Mouse (Mus musculus): ENCODE data around the gene Gm17334. TPM values are rescaled to one million over a fixed set of nuclear protein-coding genes. Genes with fewer than 3 reads are reported as not detected.

The Gm17334 gene
- polyA plus RNA-seq, 1 experiment from 2014 or later = not detected

DNA sequence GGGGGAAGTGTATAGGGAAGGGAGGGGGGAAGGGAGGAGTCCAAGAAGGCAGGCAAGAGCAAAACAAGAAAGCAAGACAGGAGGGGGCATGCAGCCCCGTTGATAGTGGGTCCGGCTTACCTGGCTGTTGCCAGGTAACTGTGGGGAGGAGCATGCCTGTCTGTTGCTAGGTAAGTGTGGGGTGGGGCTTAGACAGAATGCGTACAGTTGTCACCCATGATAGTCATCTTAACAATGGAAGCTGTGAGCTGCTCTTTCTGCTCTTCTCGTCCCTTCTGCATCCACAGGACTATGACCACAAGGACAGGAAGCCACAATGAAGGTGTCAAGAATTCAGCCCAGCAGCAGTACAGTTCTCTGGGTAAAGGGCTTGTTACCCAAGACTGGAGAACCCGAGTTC, 37.2 kb upstream of the Gm17334 start:
- WGBS = 62% methylated on average over 5 of the region's 5 CpGs
- Histone ChIP-seq H3K27me3 (no peaks in the 10 kb centered on the region), H3K9me3 (replicated peaks) (no peaks in the 10 kb centered on the region), H3K36me3 (no peaks in the 10 kb centered on the region), H3K4me3 (no peak overlapping the region), H3K4me2 (no peak overlapping the region), H3K9ac (no peak overlapping the region), H3K4me1 (replicated peaks) (no peaks in the 10 kb centered on the region), H3K27ac (no peak overlapping the region)
- ATAC-seq (replicated peaks; ENCODE audit: insufficient number of reproducible peaks, insufficient read depth, low FRiP score, low read depth) = no peak

DNA sequence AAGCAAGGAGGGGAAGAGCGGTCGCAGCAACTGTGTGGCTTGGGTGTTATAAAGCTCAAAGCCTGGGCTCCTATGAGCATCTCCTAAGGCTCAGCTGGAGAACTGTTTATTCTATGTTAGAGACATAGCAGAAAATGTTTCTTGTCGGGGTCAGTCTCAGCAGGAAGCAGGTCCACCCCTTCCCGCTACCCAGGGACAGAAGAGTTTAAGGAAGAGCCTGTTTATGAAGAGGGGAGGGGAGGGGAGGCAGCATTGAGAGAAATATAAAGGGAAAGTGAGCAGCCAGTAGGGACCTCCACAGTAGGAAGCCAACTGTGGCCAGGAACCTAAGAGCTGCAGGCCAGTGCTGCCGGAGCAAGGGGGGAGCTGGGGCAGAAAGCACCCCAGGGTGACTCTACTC, 36.4 kb upstream of the Gm17334 start:
- Histone ChIP-seq H3K9ac (no peak overlapping the region), H3K4me1 (replicated peaks) (no peaks in the 10 kb centered on the region), H3K27me3 (no peaks in the 10 kb centered on the region), H3K4me3 (no peak overlapping the region), H3K27ac (no peak overlapping the region), H3K4me2 (no peak overlapping the region), H3K9me3 (replicated peaks) (no peaks in the 10 kb centered on the region), H3K36me3 (no peaks in the 10 kb centered on the region)
- WGBS = 43% methylated on average over 5 of the region's 5 CpGs
- no peak for ATAC-seq (replicated peaks; ENCODE audit: insufficient number of reproducible peaks, insufficient read depth, low FRiP score, low read depth)

DNA sequence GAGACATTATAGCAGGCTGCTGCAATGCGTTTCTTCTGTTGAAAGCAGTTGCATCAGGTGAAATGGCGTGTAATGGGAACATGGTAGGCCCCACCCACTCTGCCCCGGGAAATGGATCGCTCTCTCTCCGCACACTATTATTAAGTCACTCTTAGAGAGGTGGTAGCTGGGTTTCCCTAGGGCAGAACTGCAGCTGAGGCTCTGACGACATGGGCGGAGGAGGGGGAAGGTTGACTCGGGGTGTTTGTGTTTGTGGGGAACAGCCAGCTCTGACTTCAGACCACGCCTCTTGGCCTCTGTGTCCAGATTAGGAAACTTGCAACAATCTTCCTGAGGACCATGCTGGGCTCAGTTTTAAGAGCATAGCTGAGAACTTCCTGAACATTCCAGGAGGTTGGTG, 32.8 kb upstream of the Gm17334 start:
- 61% methylated on average over 9 of the region's 9 CpGs for WGBS
- no peak for ATAC-seq (replicated peaks; ENCODE audit: insufficient number of reproducible peaks, insufficient read depth, low FRiP score, low read depth)
- H3K9ac ChIP-seq = no peak overlapping the region
- H3K27me3 ChIP-seq = no peaks in the 10 kb centered on the region
- no peak overlapping the region for H3K4me2 ChIP-seq
- H3K4me1 ChIP-seq (replicated peaks) = 0 out of 2 replicates have a peak, but pooled peaks cover 6% of the 10 kb centered on the region
- H3K4me3 ChIP-seq = no peak overlapping the region
- no peak overlapping the region for H3K27ac ChIP-seq
- H3K36me3 ChIP-seq = no peaks in the 10 kb centered on the region
- H3K9me3 ChIP-seq (replicated peaks) = no peaks in the 10 kb centered on the region

DNA sequence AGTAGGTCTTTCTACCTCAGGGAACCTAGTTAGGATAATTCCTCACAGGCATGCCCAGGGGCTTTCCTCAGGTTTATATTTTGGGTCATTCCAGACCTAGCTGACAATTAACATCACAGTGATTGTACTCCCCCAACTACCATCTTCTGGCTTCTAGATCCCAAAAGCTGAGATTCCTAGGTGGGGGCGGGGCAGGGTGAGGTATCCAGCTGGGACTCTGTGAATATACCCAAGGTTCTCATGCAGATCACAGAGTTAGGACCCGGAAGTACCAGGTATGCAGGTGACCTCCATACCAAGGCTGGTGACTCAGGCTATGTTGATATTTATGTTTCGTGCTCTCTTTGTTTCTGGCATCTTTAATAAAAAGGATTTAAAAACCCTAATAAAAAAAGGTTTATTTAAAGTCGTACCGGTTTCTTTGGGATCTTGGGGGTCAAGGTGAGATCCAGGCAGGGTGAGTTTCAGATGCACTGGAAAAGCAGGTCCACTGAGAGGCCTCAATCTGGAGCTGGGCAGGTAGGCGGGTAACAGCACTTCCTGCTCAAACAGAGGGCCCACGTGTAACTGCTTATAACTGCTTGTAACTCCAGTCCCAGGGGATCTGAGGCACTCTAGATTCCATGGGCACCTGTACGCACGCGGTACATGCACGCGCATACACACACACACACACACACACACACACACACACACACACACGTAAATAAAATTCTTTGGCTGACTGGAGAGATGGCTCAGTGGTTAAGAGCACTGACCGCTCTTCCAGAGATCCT, 31.8 kb upstream of the Gm17334 start:
- no peak for ATAC-seq (replicated peaks; ENCODE audit: insufficient number of reproducible peaks, insufficient read depth, low FRiP score, low read depth)
- Histone ChIP-seq H3K4me2 (no peak overlapping the region), H3K27me3 (no peaks in the 10 kb centered on the region), H3K4me1 (replicated peaks) (0 out of 2 replicates have a peak, but pooled peaks cover 6% of the 10 kb centered on the region), H3K27ac (no peak overlapping the region), H3K36me3 (no peaks in the 10 kb centered on the region), H3K4me3 (no peak overlapping the region), H3K9me3 (replicated peaks) (no peaks in the 10 kb centered on the region), H3K9ac (no peak overlapping the region)
- WGBS = 82% methylated on average over 14 of the region's 14 CpGs

DNA sequence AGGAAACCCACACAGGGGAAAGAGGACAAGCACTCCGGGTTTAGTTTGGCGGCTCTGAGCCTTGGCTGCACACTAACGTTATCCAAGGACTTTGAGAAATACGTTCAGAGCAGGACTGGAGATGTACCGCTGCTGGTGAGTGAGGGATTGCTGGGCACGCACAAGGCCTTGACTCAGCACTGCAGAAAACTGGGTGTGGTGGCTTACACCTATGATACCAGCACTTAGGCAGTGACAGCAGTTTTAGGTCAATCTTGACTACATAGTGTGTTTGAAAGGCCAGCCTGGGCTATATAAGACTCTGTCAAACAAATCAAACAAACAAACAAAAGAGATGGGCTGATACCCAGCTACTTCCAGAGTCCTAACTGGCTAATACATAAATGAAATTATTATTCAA, 30.5 kb upstream of the Gm17334 start:
- no peaks in the 10 kb centered on the region for H3K27me3 ChIP-seq
- no peak for ATAC-seq (replicated peaks; ENCODE audit: insufficient number of reproducible peaks, insufficient read depth, low FRiP score, low read depth)
- 0 out of 2 replicates have a peak, but pooled peaks cover 6% of the 10 kb centered on the region for H3K4me1 ChIP-seq (replicated peaks)
- no peak overlapping the region for H3K27ac ChIP-seq
- WGBS = 71% methylated on average over 6 of the region's 6 CpGs
- no peaks in the 10 kb centered on the region for H3K9me3 ChIP-seq (replicated peaks)
- H3K4me3 ChIP-seq = no peak overlapping the region
- no peaks in the 10 kb centered on the region for H3K36me3 ChIP-seq
- H3K4me2 ChIP-seq = no peak overlapping the region
- no peak overlapping the region for H3K9ac ChIP-seq

DNA sequence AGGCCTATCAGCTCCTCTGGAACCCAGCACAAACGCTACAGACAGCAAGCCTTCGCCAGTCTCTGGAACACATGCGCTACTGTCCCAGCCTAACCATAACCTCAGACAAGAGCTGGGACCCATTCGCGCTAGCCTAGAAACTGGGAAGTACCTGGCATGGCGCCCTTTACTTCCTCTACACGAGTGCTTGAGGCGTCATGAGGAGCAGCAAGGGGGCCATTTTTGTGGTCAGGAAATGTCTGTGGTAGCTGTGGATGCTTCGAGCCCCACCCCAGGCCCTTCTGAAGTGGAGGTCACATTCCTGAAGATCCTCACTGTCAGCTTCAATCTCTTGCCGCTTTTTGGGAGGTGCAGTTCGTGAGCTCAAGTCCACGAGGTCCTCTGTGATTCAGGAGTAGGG, 30.1 kb upstream of the Gm17334 start:
- Histone ChIP-seq H3K4me2 (no peak overlapping the region), H3K4me3 (no peak overlapping the region), H3K9ac (no peak overlapping the region), H3K9me3 (replicated peaks) (no peaks in the 10 kb centered on the region), H3K4me1 (replicated peaks) (0 out of 2 replicates have a peak, but pooled peaks cover 6% of the 10 kb centered on the region), H3K27ac (no peak overlapping the region), H3K36me3 (no peaks in the 10 kb centered on the region), H3K27me3 (no peaks in the 10 kb centered on the region)
- WGBS = 60% methylated on average over 12 of the region's 12 CpGs
- no peak for ATAC-seq (replicated peaks; ENCODE audit: insufficient number of reproducible peaks, insufficient read depth, low FRiP score, low read depth)

DNA sequence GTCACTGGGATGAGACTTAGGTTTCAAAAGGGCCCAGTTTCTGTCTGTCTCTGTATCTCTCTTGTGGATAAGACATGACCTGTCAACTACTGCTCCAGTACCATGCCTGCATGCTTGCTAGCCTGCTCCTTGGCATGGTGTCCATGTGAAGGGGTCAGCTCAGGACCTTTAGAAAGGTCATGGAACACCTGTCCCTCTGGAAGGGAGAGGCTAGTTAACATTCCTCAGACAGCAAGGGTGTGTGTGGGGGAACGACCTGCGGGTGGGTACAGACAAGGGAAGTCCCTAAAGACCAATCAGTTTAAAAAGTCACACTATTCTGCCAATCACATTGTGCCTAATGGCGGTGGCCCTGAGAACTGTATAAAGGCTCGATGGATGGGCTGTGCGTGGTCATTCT, 28.0 kb upstream of the Gm17334 start:
- H3K9ac ChIP-seq = no peak overlapping the region
- no peak for ATAC-seq (replicated peaks; ENCODE audit: insufficient number of reproducible peaks, insufficient read depth, low FRiP score, low read depth)
- no peak overlapping the region for H3K4me2 ChIP-seq
- no peak overlapping the region for H3K27ac ChIP-seq
- 82% methylated on average over 5 of the region's 5 CpGs for WGBS
- no peaks in the 10 kb centered on the region for H3K36me3 ChIP-seq
- no peaks in the 10 kb centered on the region for H3K9me3 ChIP-seq (replicated peaks)
- no peak overlapping the region for H3K4me3 ChIP-seq
- peaks cover 20% of the 10 kb centered on the region for H3K4me1 ChIP-seq (replicated peaks)
- no peaks in the 10 kb centered on the region for H3K27me3 ChIP-seq

DNA sequence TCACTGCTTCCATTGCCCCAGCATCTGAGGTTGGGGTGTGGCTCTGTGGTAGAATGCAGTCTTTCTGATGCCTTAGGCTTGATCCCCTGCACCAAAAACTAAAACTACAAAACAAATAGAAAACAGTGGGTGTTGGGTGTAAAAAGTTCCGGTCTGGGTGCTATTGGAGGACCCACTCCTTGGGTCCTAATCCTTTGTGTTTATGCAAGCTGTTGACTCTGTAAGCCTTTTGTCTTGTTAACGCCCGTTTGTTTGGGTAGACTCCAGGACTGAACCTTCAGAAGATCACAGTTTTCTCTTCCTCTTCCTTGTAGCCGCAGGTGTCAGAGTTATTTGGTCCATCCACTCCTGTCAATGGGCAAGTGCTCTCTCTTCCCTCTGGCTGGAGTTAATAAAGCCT, 27.0 kb upstream of the Gm17334 start:
- H3K4me3 ChIP-seq = no peak overlapping the region
- whole genome bisulfite sequencing = 77% methylated on average over 4 of the region's 4 CpGs

DNA sequence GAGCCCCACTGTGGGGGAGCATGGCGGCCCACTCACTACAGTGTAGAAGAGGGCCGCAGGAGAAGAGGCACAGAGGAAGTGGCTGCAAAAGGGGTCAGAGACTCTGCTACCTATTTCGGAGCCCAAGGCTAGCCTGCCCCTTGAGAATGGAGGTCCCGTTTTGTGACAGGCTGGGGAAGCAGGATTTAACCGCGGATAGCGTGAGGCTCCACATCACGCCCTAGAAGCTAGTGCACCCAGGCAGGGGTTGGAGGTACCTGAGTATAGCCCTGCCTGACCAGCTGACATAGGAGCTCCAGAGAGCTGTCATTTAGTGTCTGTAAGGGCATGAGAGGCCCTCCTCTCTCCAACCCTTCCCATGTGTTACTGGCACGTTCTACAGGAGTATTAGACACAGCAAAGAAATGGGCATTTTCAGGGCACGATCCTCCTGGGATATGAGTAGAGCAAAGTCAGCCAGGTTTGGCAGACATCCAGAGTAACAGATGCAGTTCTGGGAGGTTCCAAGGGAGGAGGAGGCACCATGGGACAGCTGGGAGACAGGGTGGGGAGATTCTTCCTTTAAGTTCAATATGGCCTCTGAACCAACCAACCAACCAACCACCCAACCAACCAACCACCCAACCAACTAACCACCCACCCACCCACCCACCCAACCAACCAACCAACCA, 25.2 kb upstream of the Gm17334 start:
- Histone ChIP-seq H3K4me1 (replicated peaks) (peaks cover 41% of the 10 kb centered on the region), H3K9ac (no peak overlapping the region), H3K9me3 (replicated peaks) (no peaks in the 10 kb centered on the region), H3K27me3 (no peaks in the 10 kb centered on the region), H3K4me3 (no peak overlapping the region), H3K36me3 (no peaks in the 10 kb centered on the region), H3K27ac (no peak overlapping the region), H3K4me2 (no peak overlapping the region)
- no peak for ATAC-seq (replicated peaks; ENCODE audit: insufficient number of reproducible peaks, insufficient read depth, low FRiP score, low read depth)
- WGBS = 91% methylated on average over 10 of the region's 10 CpGs

More for the DNA sequence above, 27.0 kb upstream of the Gm17334 start:
- no peaks in the 10 kb centered on the region for H3K27me3 ChIP-seq
- H3K9me3 ChIP-seq (replicated peaks) = no peaks in the 10 kb centered on the region
- ATAC-seq (replicated peaks; ENCODE audit: insufficient number of reproducible peaks, insufficient read depth, low FRiP score, low read depth) = no peak
- no peak overlapping the region for H3K27ac ChIP-seq
- H3K4me1 ChIP-seq (replicated peaks) = peaks cover 29% of the 10 kb centered on the region
- no peaks in the 10 kb centered on the region for H3K36me3 ChIP-seq
- H3K4me2 ChIP-seq = no peak overlapping the region
- H3K9ac ChIP-seq = no peak overlapping the region

DNA sequence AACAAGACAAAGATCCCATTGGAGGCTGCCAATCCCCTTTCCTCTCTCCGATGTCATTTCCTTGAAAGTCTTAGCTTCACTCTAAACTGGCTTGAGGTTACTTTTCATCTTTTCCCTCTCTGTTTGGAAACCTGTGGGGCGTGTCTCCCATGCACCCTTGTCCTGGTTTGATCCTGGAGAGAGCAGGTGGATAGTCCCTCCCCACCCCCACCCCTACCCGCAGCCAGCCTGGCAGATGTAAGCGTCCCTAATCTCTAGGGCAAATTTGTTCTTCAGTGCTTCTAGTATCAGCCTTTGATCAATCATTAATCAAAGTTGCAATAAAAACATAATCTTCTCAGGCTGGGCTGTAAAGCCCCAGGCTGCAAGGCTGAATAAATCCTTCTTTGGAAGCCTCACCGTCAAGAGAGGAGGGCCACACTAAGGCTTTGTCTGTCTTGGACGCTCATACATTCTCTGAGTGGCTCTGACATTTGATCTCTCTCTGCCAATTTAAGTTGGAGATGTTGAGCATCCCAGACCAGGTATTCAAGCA, 24.5 kb upstream of the Gm17334 start:
- Histone ChIP-seq H3K9me3 (replicated peaks) (no peaks in the 10 kb centered on the region), H3K9ac (no peak overlapping the region), H3K4me3 (no peak overlapping the region), H3K27me3 (no peaks in the 10 kb centered on the region), H3K36me3 (no peaks in the 10 kb centered on the region), H3K4me2 (no peak overlapping the region), H3K4me1 (replicated peaks) (peaks cover 38% of the 10 kb centered on the region), H3K27ac (peak overlapping the region; percentile 72; the same call in 1 of the 2 replicates)
- 68% methylated on average over 6 of the region's 6 CpGs for WGBS
- no peak for ATAC-seq (replicated peaks; ENCODE audit: insufficient number of reproducible peaks, insufficient read depth, low FRiP score, low read depth)

DNA sequence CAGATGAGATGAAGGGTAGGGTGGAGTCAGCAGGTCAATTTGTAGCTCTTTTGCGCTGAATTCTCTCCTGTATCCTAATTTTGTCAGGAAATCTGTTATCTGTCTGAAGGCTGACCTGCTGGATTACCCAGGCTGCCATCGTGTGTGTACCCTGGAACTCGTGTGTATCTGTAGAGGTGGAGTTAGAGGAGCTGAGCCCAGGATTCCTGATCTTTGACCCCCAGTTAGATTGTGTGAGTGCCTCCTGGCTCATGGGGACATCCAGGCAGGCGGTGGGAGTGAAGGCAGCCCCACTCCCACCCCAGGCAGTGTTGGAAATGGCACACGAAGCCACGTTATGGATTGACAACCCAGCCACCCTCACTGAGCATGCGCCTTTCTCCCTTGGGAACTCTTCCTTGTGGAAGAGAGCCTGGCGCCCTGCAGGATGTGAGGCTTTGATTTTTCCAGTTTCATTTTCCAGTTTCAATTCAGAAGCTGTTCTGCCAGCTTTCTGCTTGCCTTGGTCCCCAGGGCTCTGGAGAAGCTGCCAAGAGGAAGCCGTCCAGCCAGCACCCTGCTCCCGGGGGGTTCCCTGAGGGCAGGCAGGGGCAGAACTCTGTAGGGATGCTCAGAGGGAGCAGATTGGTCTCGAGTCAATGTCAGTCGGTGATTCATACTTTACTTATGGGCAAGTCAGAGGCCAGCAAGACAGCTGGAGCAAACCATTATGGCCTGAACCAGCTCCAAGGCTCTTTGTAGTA, 23.6 kb upstream of the Gm17334 start:
- peaks cover 38% of the 10 kb centered on the region for H3K4me1 ChIP-seq (replicated peaks)
- no peaks in the 10 kb centered on the region for H3K36me3 ChIP-seq
- H3K9me3 ChIP-seq (replicated peaks) = no peaks in the 10 kb centered on the region
- H3K27ac ChIP-seq = peak overlapping the region; percentile 72
- peak overlapping the region; percentile 28 for H3K4me2 ChIP-seq
- no peak overlapping the region for H3K9ac ChIP-seq
- WGBS = 43% methylated on average over 12 of the region's 12 CpGs
- H3K4me3 ChIP-seq = no peak overlapping the region
- 0 out of 2 replicates have a peak, but pooled peaks have one; percentile 11 for ATAC-seq (replicated peaks; ENCODE audit: insufficient number of reproducible peaks, insufficient read depth, low FRiP score, low read depth)
- no peaks in the 10 kb centered on the region for H3K27me3 ChIP-seq
